In genomic region chr17:6745975-6746374, GRCm38 (mm10) we compare ENCODE assay signal across 8 mouse cellular contexts. TPM values are rescaled to one million over a fixed set of nuclear protein-coding genes. Genes with fewer than 3 reads are reported as not detected.
DNase-seq lines count a peak whose midpoint lies in the region; ATAC-seq and TF ChIP-seq lines count a peak whose summit lies in the region.

No protein-coding gene starts in this region.

- no peak overlapping the region for H3K9ac ChIP-seq in midbrain, embryonic 12.5 days (replicated peaks)
- no peak overlapping the region for H3K9ac ChIP-seq in heart, embryonic 11.5 days (ENCODE audit: low read depth, low read length)

- peaks cover 8% of the 10 kb centered on the region; the same call in 1 of the 2 replicates for H3K36me3 ChIP-seq in midbrain, embryonic 12.5 days
- peaks cover 11% of the 10 kb centered on the region; the same call in 1 of the 2 replicates for H3K36me3 ChIP-seq in heart, embryonic 11.5 days (ENCODE audit: control insufficient read depth, insufficient read depth, low read length)

- no peak overlapping the region for H3K4me3 ChIP-seq in bone marrow, adult 2 months (replicated peaks; ENCODE audit: control insufficient read depth, low read depth, low read length)
- H3K4me3 ChIP-seq in midbrain, embryonic 12.5 days, result no peak overlapping the region
- H3K4me3 ChIP-seq in heart, embryonic 11.5 days (ENCODE audit: low read depth, low read length), result no peak overlapping the region

- H3K4me1 ChIP-seq in bone marrow, adult 2 months (ENCODE audit: control insufficient read depth, insufficient read depth, low read length), result peaks cover 16% of the 10 kb centered on the region
- H3K4me1 ChIP-seq in midbrain, embryonic 12.5 days, result peaks cover 43% of the 10 kb centered on the region
- peaks cover 59% of the 10 kb centered on the region for H3K4me1 ChIP-seq in heart, embryonic 11.5 days (ENCODE audit: control insufficient read depth, insufficient read depth, low read length)

- TF ChIP-seq POLR2A in bone marrow, adult 2 months (IDR thresholded peaks at IDR 0.05; ENCODE audit: borderline replicate concordance, control insufficient read depth, low read depth, low read length), result no peak

- no peak overlapping the region; the same call in 1 of the 2 replicates for H3K4me2 ChIP-seq in midbrain, embryonic 12.5 days (replicated peaks)
- no peak overlapping the region for H3K4me2 ChIP-seq in heart, embryonic 11.5 days

- WGBS in bone marrow, adult 2 months, result 44% methylated on average over 9 of the region's 9 CpGs
- WGBS in midbrain, embryonic 12.5 days, result 18% methylated on average over 9 of the region's 9 CpGs
- 79% methylated on average over 9 of the region's 9 CpGs for WGBS in heart, embryonic 11.5 days (ENCODE audit: insufficient replicate concordance)

- no peak for TF ChIP-seq CTCF in bone marrow, adult 2 months (IDR thresholded peaks at IDR 0.05; ENCODE audit: control insufficient read depth, insufficient read depth, low read length)

- ATAC-seq in inflammation-experienced regulatory T-cells, adult 6 months, result peak; percentile 19
- ATAC-seq in midbrain, embryonic 12.5 days (ENCODE audit: low FRiP score, low read depth), result peak; percentile 79
- ATAC-seq in heart, embryonic 11.5 days (replicated peaks; ENCODE audit: insufficient number of reproducible peaks, low FRiP score, low TSS enrichment), result no peak

- no peaks in the 10 kb centered on the region for H3K9me3 ChIP-seq in midbrain, embryonic 12.5 days
- no peaks in the 10 kb centered on the region for H3K9me3 ChIP-seq in heart, embryonic 11.5 days (replicated peaks; ENCODE audit: control insufficient read depth, low read length)

- peak overlapping the region; percentile 79 for H3K27ac ChIP-seq in bone marrow, adult 2 months (ENCODE audit: control insufficient read depth, insufficient read depth, low read depth, low read length, poor library complexity)
- H3K27ac ChIP-seq in midbrain, embryonic 12.5 days (replicated peaks), result peak overlapping the region; percentile 39; the same call in 1 of the 2 replicates
- H3K27ac ChIP-seq in heart, embryonic 11.5 days (ENCODE audit: low read depth, low read length), result no peak overlapping the region

- H3K27me3 ChIP-seq in midbrain, embryonic 12.5 days, result peaks cover 43% of the 10 kb centered on the region
- no peaks in the 10 kb centered on the region for H3K27me3 ChIP-seq in heart, embryonic 11.5 days (ENCODE audit: control insufficient read depth, insufficient read depth, low read length)

- peak; percentile 91 for DNase-seq in heart, adult 11 months
- no peak for DNase-seq in heart, adult 8-10 months (ENCODE audit: low spot score)
- DNase-seq in layer of hippocampus, postnatal 10 days (ENCODE audit: low spot score in 2 of 2), result no peak
- DNase-seq in gastrocnemius, adult 8-10 months (ENCODE audit: low spot score in 2 of 2), result no peak

RNA-seq across cellular contexts. Expression of gene Ezr, which starts 36.6 kb away (rescaled TPM):
- total RNA-seq in heart, adult 8-10 months (2022), result 10 to 100 TPM; 29.1 to 38.7 (median 33.9) TPM
- 71.7 and 82.0 TPM in 2 replicates for polyA plus RNA-seq in bone marrow, adult 2 months (2011; ENCODE audit: insufficient read depth, insufficient read length, low replicate concordance, missing spikeins)
- 100 to 1,000 TPM; 111 to 138 (median 117) TPM for polyA plus RNA-seq in inflammation-experienced regulatory T-cells, adult 6 months (2017; shearing (Covaris generic))
- 53.2 and 60.8 TPM in 2 replicates for polyA plus RNA-seq in midbrain, embryonic 12.5 days (2016; fragmentation: Nextera tagmentation; extraction: Ambion mirVana)
- total RNA-seq in layer of hippocampus, postnatal 10 days (2021), result 10 to 100 TPM; 51.0 to 56.6 TPM
- total RNA-seq in gastrocnemius, adult 8-10 months (2022), result 1 to 10 TPM in 3 of 4 experiments, under 1 TPM in 1; 0.58 to 1.5 (median 1.3) TPM
- 89.2 and 109 TPM in 2 replicates for polyA plus RNA-seq in heart, embryonic 11.5 days (2014; fragmentation: Nextera tagmentation; extraction: Ambion mirVana)
